Mouse (Mus musculus) liver, postnatal 0 days (tissue): ENCODE data around the gene Stk11. TPM values are rescaled to one million over a fixed set of nuclear protein-coding genes. Genes with fewer than 3 reads are reported as not detected.

Source experiments
- ATAC-seq: fragments of 200-750 bp; cut with Nextera tagmentation; 2 replicates; pipeline ENCODE4 v1.8.0; 2017; ENCODE audit warnings: mild to moderate bottlenecking, moderate library complexity
- DNase-seq: peaks from one replicate; pipeline ENCODE4 v3.0.0-alpha.2; 2016
- H3K27ac ChIP-seq: fragments of 300-500 bp; sonication (generic); 2 replicates; pipeline ENCODE4 v1.5.1; 2014; ENCODE audit warnings: antibody characterized with exemption, moderate library complexity, mild to moderate bottlenecking, low read depth
- H3K27me3 ChIP-seq: fragments of 300-500 bp; sonication (generic); 2 replicates; pipeline ENCODE4 v1.6.1; 2014; ENCODE audit warnings: low read length, control low read depth, mixed read lengths; ENCODE audit not compliant: insufficient read depth
- H3K36me3 ChIP-seq: fragments of 300-500 bp; sonication (generic); replicated peaks from 2 replicates; pipeline ENCODE4 v1.6.1; 2014; ENCODE audit warnings: mild to moderate bottlenecking, control low read depth, low read length, moderate library complexity, mixed read lengths; ENCODE audit not compliant: insufficient read depth
- H3K4me1 ChIP-seq: fragments of 300-500 bp; sonication (generic); 2 replicates; pipeline ENCODE4 v1.6.1; 2014; ENCODE audit warnings: antibody characterized with exemption, mild to moderate bottlenecking, control low read depth; ENCODE audit not compliant: insufficient read depth
- H3K4me2 ChIP-seq: fragments of 300-500 bp; sonication (generic); 2 replicates; pipeline ENCODE4 v1.6.1; 2014; ENCODE audit warnings: low read depth, mild to moderate bottlenecking, low read length, moderate library complexity, mixed read lengths
- H3K4me3 ChIP-seq: fragments of 300-500 bp; sonication (generic); 2 replicates; pipeline ENCODE4 v1.5.1; 2014; ENCODE audit warnings: low read depth, low read length
- H3K9ac ChIP-seq: fragments of 300-500 bp; sonication (generic); replicated peaks from 2 replicates; pipeline ENCODE4 v1.6.1; 2014; ENCODE audit warnings: mild to moderate bottlenecking, moderate library complexity
- H3K9me3 ChIP-seq: fragments of 300-500 bp; sonication (generic); 2 replicates; pipeline ENCODE4 v1.6.1; 2016; ENCODE audit warnings: mild to moderate bottlenecking, control low read depth, low read length, mixed read lengths
- CTCF ChIP-seq: sonication (generic); IDR thresholded peaks from 2 replicates; pipeline ENCODE4 v1.5.1; 2016; ENCODE audit warnings: antibody characterized with exemption, low read depth
- EP300 ChIP-seq: IDR thresholded peaks from 2 replicates; pipeline ENCODE4 v1.6.1; 2016; ENCODE audit warnings: antibody characterized with exemption, low read depth, mild to moderate bottlenecking
- WGBS: fragments of 180-500 bp; shearing (Covaris S2); extraction: QIAGEN DNeasy Blood & Tissue Kit; methylation state at CpG from one replicate; pipeline ENCODE4 v1.1.7; 2014; ENCODE audit not compliant: insufficient replicate concordance; 5-methylcytosine and 5-hydroxymethylcytosine counted together
- polyA plus RNA-seq: library from polyadenylated mRNA; unstranded; fragments of >200 nt; fragmentation: Nextera tagmentation; extraction: Ambion mirVana; gene quantifications from 2 replicates; pipeline ENCODE4 v1.2.1, GENCODE M21; 2015

Stk11 gene
- polyA plus RNA-seq, 1 experiment from 2014 or later = 11.2 TPM

DNA sequence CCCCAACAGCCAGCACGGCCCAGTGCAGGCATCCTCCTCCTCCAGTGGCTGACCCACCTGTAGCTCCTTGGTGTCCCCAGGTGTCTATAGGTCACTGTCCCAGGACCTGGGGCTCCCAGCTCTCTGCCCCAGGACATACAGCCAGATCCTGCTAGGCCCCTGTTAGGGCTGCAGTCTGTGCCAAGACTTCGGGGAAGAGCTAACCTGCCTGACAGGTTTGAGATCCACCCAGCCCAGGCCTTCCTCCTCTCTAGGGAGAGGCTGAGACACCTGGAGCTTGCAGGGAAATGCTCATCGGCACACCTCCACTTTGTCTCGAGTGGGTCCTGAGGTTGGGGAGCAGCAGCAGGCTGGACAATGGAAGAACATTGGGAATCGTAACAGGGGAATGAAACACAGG is 9.7 kb upstream of the Stk11 start:
- no peak for DNase-seq
- TF ChIP-seq EP300 (no peak), CTCF (no peak)
- H3K4me1 ChIP-seq = peaks cover 23% of the 10 kb centered on the region

DNA sequence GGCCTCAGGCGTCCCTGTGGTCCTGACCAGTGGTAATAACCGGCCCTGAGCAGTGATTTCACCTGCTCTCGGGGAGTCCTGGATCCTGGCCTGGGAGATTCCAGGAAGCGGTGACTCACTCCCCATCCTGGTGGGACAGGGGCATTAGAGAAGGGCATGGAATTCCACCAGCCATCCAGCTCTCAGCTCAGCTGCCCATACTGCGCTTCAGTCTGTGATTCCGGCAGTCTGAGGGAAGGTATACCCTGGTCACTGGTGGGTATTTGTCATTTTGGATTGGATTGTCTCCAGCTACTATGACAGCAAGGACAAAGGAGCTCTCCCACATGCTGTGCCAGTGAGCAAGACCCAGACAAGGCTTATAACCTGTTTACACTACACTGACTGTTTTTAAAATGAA is 7.9 kb upstream of the Stk11 start:
- H3K36me3 ChIP-seq = no peaks in the 10 kb centered on the region
- 76% methylated on average over 6 of the region's 6 CpGs for WGBS
- H3K27me3 ChIP-seq = no peaks in the 10 kb centered on the region
- H3K9me3 ChIP-seq = no peaks in the 10 kb centered on the region
- no peak overlapping the region for H3K9ac ChIP-seq
- H3K4me1 ChIP-seq = peaks cover 13% of the 10 kb centered on the region
- no peak for DNase-seq
- H3K4me3 ChIP-seq = no peak overlapping the region
- ATAC-seq = no peak
- H3K4me2 ChIP-seq = no peak overlapping the region
- TF ChIP-seq CTCF = no peak
- TF ChIP-seq EP300 = no peak
- no peak overlapping the region for H3K27ac ChIP-seq

More for the DNA sequence above, 9.7 kb upstream of the Stk11 start:
- Histone ChIP-seq H3K9ac (no peak overlapping the region), H3K9me3 (no peaks in the 10 kb centered on the region), H3K4me2 (peak overlapping the region; percentile 30; the same call in 1 of the 2 replicates), H3K27me3 (no peaks in the 10 kb centered on the region), H3K36me3 (no peaks in the 10 kb centered on the region), H3K4me3 (no peak overlapping the region), H3K27ac (peak overlapping the region; percentile 17; the same call in 1 of the 2 replicates)
- no peak for ATAC-seq
- 63% methylated on average over 5 of the region's 5 CpGs for WGBS

DNA sequence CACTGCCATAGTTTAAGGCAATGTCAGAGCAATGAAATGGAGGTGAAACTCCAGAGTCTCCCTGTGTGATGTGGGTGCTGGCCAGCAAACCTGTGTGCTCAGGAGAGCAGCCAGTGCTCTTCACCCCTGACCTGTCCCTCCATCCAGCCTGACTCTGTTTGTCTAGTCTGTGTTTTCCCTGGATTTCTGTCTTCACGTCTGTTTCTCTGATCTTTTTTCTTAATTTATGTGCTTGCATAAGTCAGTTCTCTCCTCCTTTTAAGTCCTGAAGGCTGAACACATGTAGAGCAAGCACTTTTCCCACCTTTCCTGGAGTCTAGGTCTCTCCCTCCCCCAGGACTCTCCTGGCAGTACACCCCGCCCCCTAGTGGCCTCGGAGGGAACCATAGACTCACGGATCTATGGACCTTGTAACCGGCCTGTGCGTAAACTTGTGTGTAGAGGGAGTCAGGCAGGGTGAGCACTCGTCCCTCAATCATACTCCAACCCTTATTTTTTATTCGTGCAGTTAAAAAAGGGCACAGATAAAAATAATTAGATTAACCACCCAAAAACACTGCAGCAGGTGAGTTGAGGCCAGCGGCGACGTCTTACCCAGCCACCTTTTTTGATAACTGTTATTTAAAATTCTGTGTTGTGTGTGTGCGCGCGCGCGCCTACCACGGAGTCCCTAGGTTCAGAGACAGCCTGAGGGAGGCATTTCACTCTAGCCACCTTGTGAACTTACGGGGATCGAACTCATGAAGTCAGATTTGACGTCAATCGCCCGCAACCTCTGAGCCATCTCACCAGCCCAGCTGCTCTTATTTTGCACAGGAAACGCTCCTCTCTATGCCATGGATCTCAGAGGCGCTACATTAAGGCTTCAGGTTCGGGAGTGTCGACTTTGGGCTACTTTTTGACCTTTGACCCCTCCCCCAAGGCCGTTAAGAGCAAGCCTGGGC is 990 bp upstream of the Stk11 start:
- Histone ChIP-seq H3K9me3 (no peaks in the 10 kb centered on the region), H3K27ac (peak overlapping the region; percentile 94), H3K4me3 (peak overlapping the region; percentile 53), H3K27me3 (no peaks in the 10 kb centered on the region), H3K9ac (peak overlapping the region; percentile 70), H3K4me1 (peaks cover 27% of the 10 kb centered on the region), H3K4me2 (peak overlapping the region; percentile 58), H3K36me3 (peaks cover 19% of the 10 kb centered on the region)
- 2% methylated on average over 27 of the region's 27 CpGs for WGBS
- DNase-seq (peak; percentile 95), ATAC-seq (peak; percentile 52)
- TF ChIP-seq CTCF (peak; percentile 99), EP300 (peak; percentile 41; the same call in 1 of the 2 replicates)

DNA sequence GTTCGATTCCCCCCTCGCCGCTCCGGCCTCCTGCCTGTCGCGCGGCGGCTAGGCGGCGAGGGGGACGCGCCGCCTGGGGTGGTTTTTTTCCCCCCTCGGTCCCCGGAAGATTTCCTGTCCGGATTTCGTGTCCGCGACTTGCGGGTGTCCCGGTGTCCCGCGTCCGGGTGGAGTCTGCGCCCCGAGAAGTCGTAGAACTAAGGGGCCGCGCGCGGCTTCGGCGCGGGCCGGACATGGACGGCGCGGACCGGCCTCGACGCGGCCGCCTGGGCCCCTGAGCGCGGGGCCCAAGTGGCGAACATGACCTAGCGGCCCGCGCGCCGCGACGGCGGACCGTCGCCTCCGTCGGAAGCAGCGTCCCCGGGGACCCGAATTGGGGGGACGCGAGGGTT is 337 bp downstream of the Stk11 start:
- Histone ChIP-seq H3K36me3 (peaks cover 28% of the 10 kb centered on the region), H3K4me3 (peak overlapping the region; percentile 85), H3K9ac (peak overlapping the region; percentile 88), H3K4me2 (peak overlapping the region; percentile 84), H3K4me1 (peaks cover 35% of the 10 kb centered on the region), H3K27ac (peak overlapping the region; percentile 91), H3K9me3 (no peaks in the 10 kb centered on the region), H3K27me3 (no peaks in the 10 kb centered on the region)
- TF ChIP-seq CTCF (no peak), EP300 (no peak)
- peak; percentile 10; the same call in 1 of the 2 replicates for ATAC-seq
- no peak for DNase-seq
- WGBS = under 1% methylated on average over 63 of the region's 63 CpGs

DNA sequence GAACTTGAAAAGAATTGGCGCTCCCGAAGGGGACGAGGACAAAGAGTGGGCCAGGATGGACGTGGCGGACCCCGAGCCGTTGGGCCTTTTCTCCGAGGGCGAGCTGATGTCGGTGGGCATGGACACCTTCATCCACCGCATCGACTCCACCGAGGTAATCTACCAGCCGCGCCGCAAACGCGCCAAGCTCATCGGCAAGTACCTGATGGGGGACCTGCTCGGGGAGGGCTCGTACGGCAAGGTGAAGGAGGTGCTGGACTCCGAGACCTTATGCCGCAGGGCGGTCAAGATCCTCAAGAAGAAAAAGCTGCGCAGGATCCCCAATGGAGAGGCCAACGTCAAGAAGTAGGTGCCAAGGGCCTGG is 942 bp downstream of the Stk11 start:
- no peak for DNase-seq
- ATAC-seq = no peak
- no peak for TF ChIP-seq EP300
- TF ChIP-seq CTCF = no peak
- peak overlapping the region; percentile 85 for H3K4me3 ChIP-seq
- H3K36me3 ChIP-seq = peaks cover 34% of the 10 kb centered on the region
- peak overlapping the region; percentile 84 for H3K4me2 ChIP-seq
- under 1% methylated on average over 26 of the region's 27 CpGs for WGBS
- H3K4me1 ChIP-seq = peaks cover 37% of the 10 kb centered on the region
- no peaks in the 10 kb centered on the region for H3K9me3 ChIP-seq
- no peaks in the 10 kb centered on the region for H3K27me3 ChIP-seq
- peak overlapping the region; percentile 88 for H3K9ac ChIP-seq
- H3K27ac ChIP-seq = peak overlapping the region; percentile 91

DNA sequence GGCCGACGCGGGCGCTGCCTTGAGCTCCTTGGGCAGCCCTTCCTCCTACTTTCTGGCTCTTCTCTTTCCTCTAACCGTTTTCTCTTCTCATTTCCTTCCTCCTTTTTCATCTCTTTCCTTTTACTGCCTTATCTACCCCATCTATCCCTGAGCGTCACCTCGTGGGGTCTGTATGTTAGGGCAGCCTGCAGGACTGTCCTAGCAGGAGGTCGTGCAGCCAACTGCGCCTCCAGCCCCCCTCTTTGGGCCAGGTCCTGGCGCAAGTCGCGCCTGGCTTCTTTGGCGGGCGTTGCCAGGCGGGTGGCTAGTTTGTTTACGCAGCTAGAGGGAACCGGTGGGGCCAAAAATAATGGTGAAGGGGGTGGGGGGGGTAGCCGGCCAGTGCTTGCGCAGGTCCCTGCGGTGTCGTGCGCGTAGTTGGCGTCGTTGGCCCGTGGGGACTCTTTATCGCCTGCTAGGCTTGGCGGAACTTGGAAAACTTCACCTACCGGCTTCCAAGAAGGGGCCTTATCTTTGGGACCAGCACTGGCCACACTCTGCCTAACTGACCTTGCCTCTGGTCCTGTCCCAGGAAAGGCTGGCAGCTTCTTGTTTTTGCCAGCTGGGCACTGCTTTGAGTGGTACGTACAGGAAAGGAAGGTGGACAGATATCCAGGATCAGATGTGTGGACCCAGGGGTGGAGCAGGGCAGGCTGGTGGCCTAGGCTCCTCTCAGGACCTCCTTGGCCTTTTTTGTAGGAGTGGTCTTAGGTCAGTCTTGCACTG is 1.5 kb downstream of the Stk11 start:
- peaks cover 42% of the 10 kb centered on the region for H3K4me1 ChIP-seq

More for the DNA sequence above, 1.5 kb downstream of the Stk11 start:
- Histone ChIP-seq H3K9ac (peak overlapping the region; percentile 88), H3K4me3 (peak overlapping the region; percentile 85), H3K9me3 (no peaks in the 10 kb centered on the region), H3K27me3 (no peaks in the 10 kb centered on the region), H3K27ac (peak overlapping the region; percentile 91), H3K4me2 (peak overlapping the region; percentile 84), H3K36me3 (peaks cover 38% of the 10 kb centered on the region)
- 1% methylated on average over 30 of the region's 30 CpGs for WGBS
- ATAC-seq (no peak), DNase-seq (peak; percentile 72)
- TF ChIP-seq EP300 (peak; percentile 66; the same call in 1 of the 2 replicates), CTCF (peak; percentile 42)
